Mouse (Mus musculus) ES-Bruce4 (cell line): ENCODE data around the gene Fam50b. TPM values are rescaled to one million over a fixed set of nuclear protein-coding genes. Genes with fewer than 3 reads are reported as not detected.

Experiments used
- H3K27ac ChIP-seq: 2 replicates; pipeline ENCODE4 v1.5.1; 2012; ENCODE audit warnings: low read length, inconsistent platforms; ENCODE audit not compliant: insufficient read depth
- H3K27me3 ChIP-seq: 2 replicates; pipeline ENCODE4 v1.6.1; 2012; ENCODE audit warnings: mild to moderate bottlenecking, low read length, inconsistent platforms; ENCODE audit not compliant: control insufficient read depth, poor library complexity, insufficient read depth, severe bottlenecking
- H3K36me3 ChIP-seq: 2 replicates; pipeline ENCODE4 v1.6.1; 2012; ENCODE audit warnings: inconsistent platforms, mild to moderate bottlenecking, low read length, moderate library complexity; ENCODE audit not compliant: control insufficient read depth, poor library complexity, insufficient read depth, severe bottlenecking
- H3K4me1 ChIP-seq: one replicate; pipeline ENCODE4 v1.8.1; 2011; ENCODE audit warnings: low read length; ENCODE audit not compliant: control insufficient read depth, insufficient read depth
- H3K4me3 ChIP-seq: 2 replicates; pipeline ENCODE4 v1.5.1; 2011; ENCODE audit warnings: low read depth, mild to moderate bottlenecking, low read length
- H3K9ac ChIP-seq: 2 replicates; pipeline ENCODE4 v1.6.1; 2012; ENCODE audit warnings: low read depth, mild to moderate bottlenecking, inconsistent platforms; ENCODE audit not compliant: poor library complexity, severe bottlenecking
- H3K9me3 ChIP-seq: replicated peaks from 2 replicates; pipeline ENCODE4 v1.6.1; 2012; ENCODE audit warnings: mild to moderate bottlenecking, low read length, inconsistent platforms; ENCODE audit not compliant: control insufficient read depth, poor library complexity, insufficient read depth, severe bottlenecking
- CTCF ChIP-seq: IDR thresholded peaks from one replicate; pipeline ENCODE4 v1.8.1; 2011; ENCODE audit warnings: low read depth, low read length
- EP300 ChIP-seq: IDR thresholded peaks from 2 replicates; pipeline ENCODE4 v1.6.1; 2011; ENCODE audit warnings: low read depth, low read length; ENCODE audit not compliant: insufficient read depth
- POLR2A ChIP-seq: IDR thresholded peaks from one replicate; pipeline ENCODE4 v1.8.1; 2011; ENCODE audit warnings: low read length; ENCODE audit not compliant: insufficient read depth
- polyA plus RNA-seq: library from polyadenylated mRNA; stranded (reverse); fragments of >200 nt; gene quantifications from 2 replicates; pipeline ENCODE4 v1.2.4, GENCODE M21; 2011; ENCODE audit warnings: low read depth; ENCODE audit not compliant: missing spikeins, insufficient read depth, insufficient read length

Fam50b gene
- polyA plus RNA-seq, 1 experiment, result not detected

DNA sequence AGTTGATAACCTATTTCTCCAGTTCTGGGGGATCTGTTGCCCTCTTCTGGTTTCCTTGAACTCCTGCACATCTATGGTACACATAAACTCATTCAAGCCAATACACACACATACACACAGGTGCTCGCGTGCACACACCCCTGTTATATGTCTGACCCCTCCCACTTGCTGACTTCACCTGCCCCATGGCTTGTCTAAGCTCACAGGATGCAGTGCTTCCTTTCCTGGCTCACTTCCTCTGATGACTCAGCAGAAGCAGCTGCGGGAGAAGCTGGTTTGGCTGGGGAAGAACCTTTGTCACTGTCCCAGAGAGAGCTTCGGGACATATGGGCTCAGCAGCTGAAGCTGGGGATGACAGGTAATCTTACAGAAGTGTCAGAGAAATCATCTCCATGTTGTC is 23.2 kb upstream of the Fam50b start:
- Histone ChIP-seq H3K9ac (no peak overlapping the region), H3K27me3 (no peaks in the 10 kb centered on the region)
- TF ChIP-seq CTCF (no peak), POLR2A (no peak), EP300 (no peak)

DNA sequence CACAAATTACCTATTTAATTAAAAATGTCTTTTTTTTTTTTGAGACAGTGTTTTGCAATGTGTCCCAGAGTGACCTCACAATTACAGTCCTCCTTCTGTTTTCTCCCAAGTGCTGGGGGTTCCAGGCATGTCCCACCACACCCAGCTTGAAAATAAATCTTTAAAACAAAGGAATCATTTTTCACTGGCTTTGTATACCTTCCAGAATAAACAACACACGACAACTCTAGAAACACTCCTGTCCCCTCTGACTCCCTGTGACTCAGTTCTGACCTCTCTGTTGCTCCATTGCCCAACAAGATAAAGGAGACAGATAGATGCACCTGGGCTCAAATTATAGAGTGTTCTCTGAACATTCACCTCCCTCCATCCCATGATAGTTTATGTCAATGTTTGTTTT is 21.8 kb upstream of the Fam50b start:
- Histone ChIP-seq H3K36me3 (no peaks in the 10 kb centered on the region), H3K9ac (no peak overlapping the region), H3K27me3 (no peaks in the 10 kb centered on the region), H3K4me3 (no peak overlapping the region), H3K4me1 (no peaks in the 10 kb centered on the region), H3K9me3 (no peaks in the 10 kb centered on the region), H3K27ac (no peak overlapping the region)
- no peak for TF ChIP-seq EP300
- TF ChIP-seq POLR2A, result no peak
- no peak for TF ChIP-seq CTCF

More for the DNA sequence above, 23.2 kb upstream of the Fam50b start:
- H3K9me3 ChIP-seq, result no peaks in the 10 kb centered on the region
- H3K36me3 ChIP-seq, result no peaks in the 10 kb centered on the region
- no peaks in the 10 kb centered on the region for H3K4me1 ChIP-seq
- no peak overlapping the region for H3K27ac ChIP-seq
- H3K4me3 ChIP-seq, result no peak overlapping the region

DNA sequence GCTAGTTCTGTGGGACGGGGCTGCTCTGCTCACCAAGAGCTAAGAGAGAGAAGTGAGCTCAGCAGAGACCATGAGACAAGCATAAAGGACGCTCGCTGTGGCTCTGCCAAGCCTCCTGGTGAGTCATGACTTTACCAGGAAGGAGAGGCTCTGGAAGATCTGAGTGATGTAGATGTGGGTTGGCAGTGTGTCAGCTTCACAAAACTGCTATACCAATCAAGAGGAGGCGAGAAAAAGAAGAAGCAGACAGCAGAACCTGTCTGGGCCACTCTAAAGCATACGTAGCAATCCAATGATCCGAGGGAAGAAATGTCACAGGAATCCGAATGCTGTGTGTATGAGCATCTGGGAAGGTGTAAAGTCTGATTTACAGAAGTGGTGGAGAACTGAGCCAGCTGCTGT is 19.2 kb upstream of the Fam50b start:
- H3K4me3 ChIP-seq, result no peak overlapping the region
- TF ChIP-seq EP300 (no peak), POLR2A (no peak), CTCF (no peak)
- H3K9ac ChIP-seq, result no peak overlapping the region
- no peaks in the 10 kb centered on the region for H3K27me3 ChIP-seq
- no peak overlapping the region for H3K27ac ChIP-seq
- H3K9me3 ChIP-seq, result no peaks in the 10 kb centered on the region
- no peaks in the 10 kb centered on the region for H3K36me3 ChIP-seq
- H3K4me1 ChIP-seq, result no peaks in the 10 kb centered on the region

DNA sequence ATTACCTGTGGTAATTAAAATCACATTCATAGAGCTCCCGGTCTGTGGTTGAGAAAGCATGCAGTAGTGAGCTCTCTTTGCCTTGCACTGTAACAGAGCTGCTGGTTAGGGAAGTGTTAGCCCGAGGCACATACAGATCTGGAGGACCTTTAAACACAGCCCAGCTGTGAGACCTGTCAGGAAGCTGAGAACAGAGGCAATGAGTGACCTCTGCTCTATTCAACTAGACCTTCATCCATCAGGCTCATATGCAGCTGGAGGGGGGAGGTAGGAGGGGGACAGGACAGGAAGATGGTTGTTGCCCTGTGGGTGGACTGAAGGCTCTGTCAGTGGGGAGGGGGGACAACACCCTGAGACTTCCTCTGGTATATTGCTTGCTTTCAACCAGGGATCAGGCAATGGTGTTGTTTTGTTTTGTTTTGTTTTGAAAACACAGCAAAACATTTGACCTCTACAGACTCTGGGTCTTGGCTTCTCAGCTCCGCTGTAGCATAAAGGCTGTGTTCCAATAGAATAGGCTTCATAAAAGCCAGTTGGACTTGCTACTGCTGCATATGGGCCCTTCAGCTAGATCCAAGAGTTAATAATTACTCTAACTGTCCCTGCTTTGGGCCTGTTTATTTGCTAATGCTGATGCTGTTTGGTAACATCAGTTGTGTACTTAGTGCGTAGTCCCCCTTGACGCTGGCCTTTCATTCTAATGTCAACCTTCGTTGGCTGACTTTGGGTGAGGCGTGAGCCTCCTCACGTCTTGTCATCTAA is 9.6 kb upstream of the Fam50b start:
- H3K4me3 ChIP-seq, result no peak overlapping the region
- H3K27me3 ChIP-seq, result no peaks in the 10 kb centered on the region
- no peak overlapping the region for H3K9ac ChIP-seq
- no peaks in the 10 kb centered on the region for H3K36me3 ChIP-seq
- no peak overlapping the region for H3K27ac ChIP-seq
- no peaks in the 10 kb centered on the region for H3K9me3 ChIP-seq
- no peaks in the 10 kb centered on the region for H3K4me1 ChIP-seq
- no peak for TF ChIP-seq POLR2A
- no peak for TF ChIP-seq CTCF
- no peak for TF ChIP-seq EP300

DNA sequence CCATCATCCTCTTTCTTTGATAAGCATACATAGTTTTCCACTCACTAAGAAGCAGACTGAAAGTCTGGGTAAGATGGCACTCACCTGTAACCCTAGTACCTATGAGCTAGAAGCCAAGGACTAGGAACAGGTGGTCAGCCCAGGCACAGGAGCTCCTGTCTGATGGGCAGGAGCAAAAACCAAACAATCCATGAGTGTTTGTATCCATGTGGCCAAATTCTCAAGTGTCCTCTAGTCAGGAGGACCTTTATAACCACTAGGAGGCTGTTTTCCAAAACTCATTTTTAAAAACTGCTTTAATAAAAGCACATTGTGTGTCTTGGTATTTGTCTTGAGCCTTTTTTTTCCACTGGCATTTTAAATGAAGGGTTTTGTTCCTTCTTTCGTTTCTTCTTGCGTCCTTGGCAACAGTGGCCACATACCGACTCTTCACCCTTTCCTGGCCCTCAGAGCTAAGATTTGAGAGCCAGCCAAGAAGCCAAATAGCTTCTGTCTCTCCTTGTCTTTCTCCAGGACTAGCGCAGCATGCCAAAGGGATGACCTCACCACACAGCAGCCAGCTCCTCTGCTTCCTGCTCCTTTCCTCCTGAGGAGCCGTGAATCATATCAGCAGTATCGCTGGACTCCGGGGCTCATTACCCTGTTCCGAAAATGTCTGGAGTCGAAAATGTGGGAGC is 8.7 kb upstream of the Fam50b start:
- no peaks in the 10 kb centered on the region for H3K27me3 ChIP-seq
- no peaks in the 10 kb centered on the region for H3K9me3 ChIP-seq
- no peaks in the 10 kb centered on the region for H3K4me1 ChIP-seq
- no peak overlapping the region for H3K4me3 ChIP-seq
- no peak for TF ChIP-seq POLR2A
- TF ChIP-seq EP300, result no peak
- TF ChIP-seq CTCF, result no peak
- H3K27ac ChIP-seq, result no peak overlapping the region
- no peaks in the 10 kb centered on the region for H3K36me3 ChIP-seq
- H3K9ac ChIP-seq, result no peak overlapping the region

DNA sequence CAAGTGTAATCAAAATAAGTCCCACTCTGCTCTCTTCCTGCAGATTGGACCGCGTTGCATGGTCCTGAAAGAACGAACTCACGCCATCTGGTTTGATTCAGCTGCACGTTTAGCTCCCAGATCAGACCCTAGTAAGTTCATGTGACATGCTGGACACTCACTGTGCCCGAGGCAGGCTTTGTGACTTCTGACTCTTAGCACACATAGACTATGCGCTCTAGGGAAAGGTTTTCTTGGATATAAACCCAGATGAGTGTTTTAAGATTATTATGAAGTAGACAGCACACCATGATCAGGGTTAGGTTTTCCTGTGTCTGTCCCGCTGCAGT is 8.2 kb upstream of the Fam50b start:
- H3K27ac ChIP-seq, result no peak overlapping the region
- TF ChIP-seq EP300 (no peak), CTCF (no peak), POLR2A (no peak)
- H3K27me3 ChIP-seq, result no peaks in the 10 kb centered on the region
- H3K9me3 ChIP-seq, result no peaks in the 10 kb centered on the region
- no peak overlapping the region for H3K9ac ChIP-seq
- no peaks in the 10 kb centered on the region for H3K4me1 ChIP-seq
- no peak overlapping the region for H3K4me3 ChIP-seq
- H3K36me3 ChIP-seq, result no peaks in the 10 kb centered on the region
